Mouse (Mus musculus) T-cell, adult 2 months (primary cell): Measurements from ENCODE around the gene Selenov.
"Not testable (repeated sequence)": the region's sequence is repeated elsewhere in the genome, so short reads cannot be mapped to it uniquely, and the experiment has no call there.

Experiments used
- DNase-seq: peaks from one replicate; pipeline ENCODE4 v3.0.0; 2022; ENCODE audit warnings: low spot score

Gene Selenov

GRCm38 (mm10) chr7:28294481-28294880, 3.5 kb upstream of the Selenov start:
- DNase-seq = peak; percentile 17

- DNase-seq = no peak
Measured at GRCm38 (mm10) chr7:28290165-28290564, 821 bp downstream of the Selenov start.

- DNase-seq = no peak
Measured at GRCm38 (mm10) chr7:28280630-28281029, 10.4 kb downstream of the Selenov start.

- no peak for DNase-seq
Measured at GRCm38 (mm10) chr7:28278279-28278652, 12.7 kb downstream of the Selenov start.

- DNase-seq = peak; percentile 94
Measured at GRCm38 (mm10) chr7:28277615-28278278, 13.2 kb downstream of the Selenov start, which contains the start of gene Eid2b. Eid2b (plus strand) TSS chr7:28277739.

- no peak for DNase-seq
Measured at GRCm38 (mm10) chr7:28277237-28277614, 13.8 kb downstream of the Selenov start.

- DNase-seq = no peak
Measured at GRCm38 (mm10) chr7:28271761-28272160, 19.2 kb downstream of the Selenov start.

GRCm38 (mm10) chr7:28269355-28269754, 21.6 kb downstream of the Selenov start:
- no peak for DNase-seq

GRCm38 (mm10) chr7:28268576-28268975, 22.4 kb downstream of the Selenov start:
- no peak for DNase-seq

GRCm38 (mm10) chr7:28268042-28268531, 22.9 kb downstream of the Selenov start:
- peak; percentile 32 for DNase-seq

GRCm38 (mm10) chr7:28267129-28268041, 23.6 kb downstream of the Selenov start, which contains the start of gene Eid2:
Eid2 (plus strand) TSS chr7:28267881.
- peak; percentile 68 for DNase-seq

GRCm38 (mm10) chr7:28265391-28265790, 25.6 kb downstream of the Selenov start:
- DNase-seq = no peak

GRCm38 (mm10) chr7:28263786-28264185, 27.2 kb downstream of the Selenov start:
- DNase-seq = peak; percentile 27

- DNase-seq = no peak
Measured at GRCm38 (mm10) chr7:28262861-28263260, 28.1 kb downstream of the Selenov start.

GRCm38 (mm10) chr7:28255476-28255875, 35.5 kb downstream of the Selenov start:
- no peak for DNase-seq

- DNase-seq = no peak
Measured at GRCm38 (mm10) chr7:28254591-28254990, 36.4 kb downstream of the Selenov start.

GRCm38 (mm10) chr7:28251976-28252375, 39.0 kb downstream of the Selenov start:
- DNase-seq = no peak

- DNase-seq = no peak
Measured at GRCm38 (mm10) chr7:28248957-28249356, 42.0 kb downstream of the Selenov start.

GRCm38 (mm10) chr7:28243943-28244342, 47.0 kb downstream of the Selenov start:
- DNase-seq = not testable (repeated sequence)
